Comparison of ENCODE assay signal across 9 mouse cellular contexts in genomic region chr8:110950065-110950484, GRCm38 (mm10). TPM values are rescaled to one million over a fixed set of nuclear protein-coding genes. Genes with fewer than 3 reads are reported as not detected.
DNase-seq lines count a peak whose midpoint lies in the region; ATAC-seq lines count a peak whose summit lies in the region.
"Had no signal": no experiment of that assay in that cellular context is flagged by ENCODE, and none has a peak within 500 bp of the region (broad histone marks: within the 10 kb centered on the region; RNA-seq: fewer than 3 reads in every experiment).

No protein-coding gene starts in this region.

- H3K27me3 ChIP-seq in neural tube, embryonic 12.5 days (replicated peaks): no peaks in the 10 kb centered on the region
- no peaks in the 10 kb centered on the region for H3K27me3 ChIP-seq in neural tube, embryonic 13.5 days
- H3K27me3 ChIP-seq: embryonic facial prominence, embryonic 12.5 days had no signal

- H3K4me2 ChIP-seq in neural tube, embryonic 12.5 days (replicated peaks): 0 out of 2 replicates have a peak overlapping the region, but pooled peaks have one; percentile 16
- H3K4me2 ChIP-seq in neural tube, embryonic 13.5 days: peak overlapping the region; percentile 36
- H3K4me2 ChIP-seq: embryonic facial prominence, embryonic 12.5 days had no signal

- DNase-seq in adrenal gland, adult 2 months: peak; percentile 39
- DNase-seq in adrenal gland, postnatal 4 days (ENCODE audit: low spot score in 2 of 2): no peak
- no peak for DNase-seq in neural tube, embryonic 10.5 days (ENCODE audit: extremely low spot score, low spot score)
- peak; percentile 62 for DNase-seq in induced T-regulatory cell, adult 2 months (ENCODE audit: low read depth)
- no peak for DNase-seq in frontal cortex, postnatal 25 days (ENCODE audit: low spot score in 2 of 2)
- DNase-seq in adrenal gland, adult 8-10 months: no peak

- peaks cover under 1% of the 10 kb centered on the region; the same call in 1 of the 2 replicates for H3K4me1 ChIP-seq in neural tube, embryonic 12.5 days
- H3K4me1 ChIP-seq in neural tube, embryonic 13.5 days (replicated peaks): peaks cover 11% of the 10 kb centered on the region
- H3K4me1 ChIP-seq: embryonic facial prominence, embryonic 12.5 days had no signal

- no peaks in the 10 kb centered on the region; the same call in 1 of the 2 replicates for H3K36me3 ChIP-seq in neural tube, embryonic 12.5 days
- 0 out of 2 replicates have a peak, but pooled peaks cover 4% of the 10 kb centered on the region for H3K36me3 ChIP-seq in neural tube, embryonic 13.5 days

- no peak for ATAC-seq in neural tube, embryonic 12.5 days (ENCODE audit: low FRiP score, low read depth)
- ATAC-seq in neural tube, embryonic 13.5 days (ENCODE audit: low read depth): peak; percentile 92

- no peak overlapping the region for H3K9ac ChIP-seq in neural tube, embryonic 12.5 days
- H3K9ac ChIP-seq in neural tube, embryonic 13.5 days: no peak overlapping the region
- H3K9ac ChIP-seq: embryonic facial prominence, embryonic 12.5 days had no signal

- H3K9me3 ChIP-seq in neural tube, embryonic 12.5 days: no peaks in the 10 kb centered on the region
- no peaks in the 10 kb centered on the region for H3K9me3 ChIP-seq in neural tube, embryonic 13.5 days
- H3K9me3 ChIP-seq: embryonic facial prominence, embryonic 12.5 days had no signal

- 72% methylated on average over 17 of the region's 17 CpGs for WGBS in neural tube, embryonic 12.5 days
- WGBS in neural tube, embryonic 13.5 days: 58% methylated on average over 17 of the region's 17 CpGs

- no peak overlapping the region for H3K4me3 ChIP-seq in neural tube, embryonic 12.5 days
- H3K4me3 ChIP-seq in neural tube, embryonic 13.5 days: no peak overlapping the region
- H3K4me3 ChIP-seq: embryonic facial prominence, embryonic 12.5 days had no signal

- H3K27ac ChIP-seq in neural tube, embryonic 12.5 days: no peak overlapping the region
- H3K27ac ChIP-seq in neural tube, embryonic 13.5 days (replicated peaks): peak overlapping the region; percentile 71
- H3K27ac ChIP-seq: embryonic facial prominence, embryonic 12.5 days had no signal

RNA-seq across cellular contexts. Expression of gene St3gal2, which starts 30.4 kb away (rescaled TPM):
- total RNA-seq in adrenal gland, adult 2 months (2021): 10 to 100 TPM; 14.2 to 29.5 TPM
- 19.4 and 20.2 TPM in 2 replicates for polyA plus RNA-seq in adrenal gland, adult 2 months (2012; rRNA removed)
- 10 to 100 TPM; 26.8 to 30.5 TPM for total RNA-seq in adrenal gland, postnatal 4 days (2021)
- polyA plus RNA-seq in neural tube, embryonic 12.5 days (2016; fragmentation: Nextera tagmentation; extraction: Ambion mirVana): 35.0 and 37.1 TPM in 2 replicates
- 24.7 and 25.2 TPM in 2 replicates for polyA plus RNA-seq in neural tube, embryonic 13.5 days (2015; fragmentation: Nextera tagmentation; extraction: Ambion mirVana)
- total RNA-seq in adrenal gland, adult 8-10 months (2022): 10 to 100 TPM; 19.1 to 41.1 (median 27.7) TPM

RNA-seq across cellular contexts. Expression of gene Ddx19a, which starts 47.5 kb away (rescaled TPM):
- 10 to 100 TPM; 35.5 to 41.7 TPM for total RNA-seq in adrenal gland, adult 2 months (2021)
- 15.1 and 19.3 TPM in 2 replicates for polyA plus RNA-seq in adrenal gland, adult 2 months (2012; rRNA removed)
- 10 to 100 TPM; 55.4 to 62.8 TPM for total RNA-seq in adrenal gland, postnatal 4 days (2021)
- 14.5 and 16.7 TPM in 2 replicates for polyA plus RNA-seq in neural tube, embryonic 12.5 days (2016; fragmentation: Nextera tagmentation; extraction: Ambion mirVana)
- polyA plus RNA-seq in neural tube, embryonic 13.5 days (2015; fragmentation: Nextera tagmentation; extraction: Ambion mirVana): 11.1 and 14.3 TPM in 2 replicates
- total RNA-seq in adrenal gland, adult 8-10 months (2022): 10 to 100 TPM; 38.7 to 52.2 (median 44.5) TPM

RNA-seq across cellular contexts. Expression of gene Fuk, which starts 47.8 kb away (rescaled TPM):
- total RNA-seq in adrenal gland, adult 2 months (2021): 10 to 100 TPM in 1 of 2 experiments, 1 to 10 TPM in 1; 6.7 to 11.5 TPM
- polyA plus RNA-seq in adrenal gland, adult 2 months (2012; rRNA removed): 20.4 and 22.0 TPM in 2 replicates
- 10 to 100 TPM in 1 of 2 experiments, 1 to 10 TPM in 1; 8.9 to 10.9 TPM for total RNA-seq in adrenal gland, postnatal 4 days (2021)
- polyA plus RNA-seq in neural tube, embryonic 12.5 days (2016; fragmentation: Nextera tagmentation; extraction: Ambion mirVana): 9.9 and 11.9 TPM in 2 replicates
- 6.9 and 8.4 TPM in 2 replicates for polyA plus RNA-seq in neural tube, embryonic 13.5 days (2015; fragmentation: Nextera tagmentation; extraction: Ambion mirVana)
- 10 to 100 TPM; 11.1 to 19.0 (median 15.8) TPM for total RNA-seq in adrenal gland, adult 8-10 months (2022)

Comparison
In these comparisons a context has a peak if more than half of its experiments do, and no peak if none do; other contexts are left out.
1. DNase-seq: peak in adrenal gland, adult 2 months (single experiment) and induced T-regulatory cell, adult 2 months (single experiment); none in adrenal gland, postnatal 4 days (0 of 2), neural tube, embryonic 10.5 days (single experiment), frontal cortex, postnatal 25 days (0 of 2) and adrenal gland, adult 8-10 months (single experiment).